9 mouse cellular contexts compared by ENCODE assay signal in the genomic region with DNA sequence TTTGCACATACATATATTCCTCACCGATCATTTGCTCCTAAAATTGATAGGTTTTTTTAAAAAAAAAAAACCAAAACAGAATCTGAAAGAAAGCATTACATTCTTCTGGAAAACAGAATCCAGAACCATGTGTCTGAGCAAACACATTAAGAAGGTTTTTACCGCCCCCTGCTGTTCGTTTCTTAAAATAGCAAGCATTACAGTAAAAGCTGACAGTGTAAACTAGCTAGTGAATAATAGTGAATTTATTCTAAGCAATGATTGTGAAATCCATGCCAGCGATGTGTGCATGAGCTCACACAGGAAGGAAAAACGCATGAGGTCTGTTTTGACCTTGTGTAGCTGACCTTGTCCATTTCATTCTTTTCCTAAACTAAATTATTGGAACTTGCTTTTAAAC. TPM values are rescaled to one million over a fixed set of nuclear protein-coding genes. Genes with fewer than 3 reads are reported as not detected.
A peak's percentile ranks its signal among the peaks of the same experiment; 100 is the strongest.
DNase-seq lines count a peak whose midpoint lies in the region; ATAC-seq and TF ChIP-seq lines count a peak whose summit lies in the region.
"Had no signal": no experiment of that assay in that cellular context is flagged by ENCODE, and none has a peak within 500 bp of the region (broad histone marks: within the 10 kb centered on the region; RNA-seq: fewer than 3 reads in every experiment).

No protein-coding gene starts in this region.

- H3K27me3 ChIP-seq in embryonic facial prominence, embryonic 14.5 days (replicated peaks; ENCODE audit: control insufficient read depth, insufficient read depth, low read length): no peaks in the 10 kb centered on the region
- no peaks in the 10 kb centered on the region for H3K27me3 ChIP-seq in intestine, embryonic 16.5 days (replicated peaks; ENCODE audit: control insufficient read depth, insufficient read depth, low read length)
- H3K27me3 ChIP-seq in lung, embryonic 14.5 days (ENCODE audit: insufficient read depth, low read length): no peaks in the 10 kb centered on the region
- H3K27me3 ChIP-seq: heart, embryonic 13.5 days had no signal

- no peak overlapping the region for H3K4me3 ChIP-seq in embryonic facial prominence, embryonic 14.5 days (ENCODE audit: low read depth, low read length)
- no peak overlapping the region for H3K4me3 ChIP-seq in intestine, embryonic 16.5 days (ENCODE audit: low read length)
- no peak overlapping the region for H3K4me3 ChIP-seq in lung, embryonic 14.5 days (ENCODE audit: low read depth, low read length)
- H3K4me3 ChIP-seq: heart, embryonic 13.5 days had no signal

- no peak overlapping the region for H3K27ac ChIP-seq in embryonic facial prominence, embryonic 14.5 days (replicated peaks; ENCODE audit: low read depth, low read length)
- no peak overlapping the region for H3K27ac ChIP-seq in intestine, embryonic 16.5 days (ENCODE audit: low read length)
- no peak overlapping the region for H3K27ac ChIP-seq in lung, embryonic 14.5 days (ENCODE audit: low read depth)
- H3K27ac ChIP-seq: heart, embryonic 13.5 days had no signal

- no peak overlapping the region for H3K9ac ChIP-seq in embryonic facial prominence, embryonic 14.5 days (ENCODE audit: low read depth, low read length)
- H3K9ac ChIP-seq in intestine, embryonic 16.5 days (ENCODE audit: low read depth, low read length): no peak overlapping the region
- H3K9ac ChIP-seq in lung, embryonic 14.5 days: no peak overlapping the region
- H3K9ac ChIP-seq: heart, embryonic 13.5 days had no signal

- no peak overlapping the region for H3K4me2 ChIP-seq in embryonic facial prominence, embryonic 14.5 days (ENCODE audit: low read depth, low read length)
- no peak overlapping the region for H3K4me2 ChIP-seq in intestine, embryonic 16.5 days (ENCODE audit: low read depth, low read length)
- H3K4me2 ChIP-seq in lung, embryonic 14.5 days: no peak overlapping the region
- H3K4me2 ChIP-seq: heart, embryonic 13.5 days had no signal

- H3K36me3 ChIP-seq in embryonic facial prominence, embryonic 14.5 days (ENCODE audit: control insufficient read depth, insufficient read depth, low read length): no peaks in the 10 kb centered on the region
- no peaks in the 10 kb centered on the region for H3K36me3 ChIP-seq in intestine, embryonic 16.5 days (ENCODE audit: control insufficient read depth, insufficient read depth, low read length)
- H3K36me3 ChIP-seq in lung, embryonic 14.5 days (ENCODE audit: insufficient read depth): no peaks in the 10 kb centered on the region

- WGBS in embryonic facial prominence, embryonic 14.5 days: 8% methylated on average over 5 of the region's 5 CpGs
- 7% methylated on average over 5 of the region's 5 CpGs for WGBS in intestine, embryonic 16.5 days
- WGBS in lung, embryonic 14.5 days: 5% methylated on average over 5 of the region's 5 CpGs

- no peaks in the 10 kb centered on the region for H3K4me1 ChIP-seq in embryonic facial prominence, embryonic 14.5 days (ENCODE audit: control insufficient read depth, insufficient read depth, low read length)
- no peaks in the 10 kb centered on the region for H3K4me1 ChIP-seq in intestine, embryonic 16.5 days (ENCODE audit: control insufficient read depth, insufficient read depth, low read length)
- no peaks in the 10 kb centered on the region for H3K4me1 ChIP-seq in lung, embryonic 14.5 days (ENCODE audit: insufficient read depth)

- no peaks in the 10 kb centered on the region for H3K9me3 ChIP-seq in embryonic facial prominence, embryonic 14.5 days (ENCODE audit: control insufficient read depth, low read length)
- no peaks in the 10 kb centered on the region for H3K9me3 ChIP-seq in intestine, embryonic 16.5 days (ENCODE audit: control insufficient read depth, low read length)
- no peaks in the 10 kb centered on the region for H3K9me3 ChIP-seq in lung, embryonic 14.5 days (ENCODE audit: low read depth, low read length)
- H3K9me3 ChIP-seq: heart, embryonic 13.5 days had no signal

- peak; percentile 77 for TF ChIP-seq CTCF in lung, embryonic 14.5 days (IDR thresholded peaks at IDR 0.05; ENCODE audit: low read depth)

- peak; percentile 44; the same call in 1 of the 2 replicates for ATAC-seq in embryonic facial prominence, embryonic 14.5 days (ENCODE audit: low read depth)
- ATAC-seq in intestine, embryonic 16.5 days: peak; percentile 62
- ATAC-seq in lung, embryonic 14.5 days (ENCODE audit: insufficient read depth): peak; percentile 45; the same call in 1 of the 2 replicates

- DNase-seq in cerebellum, adult 8-10 months: peak; percentile 9
- no peak for DNase-seq in cerebellum, adult 9-11 months
- peak; percentile 51 for DNase-seq in urinary bladder, postnatal 14 days (ENCODE audit: low spot score)
- no peak for DNase-seq in urinary bladder, postnatal 4 days (ENCODE audit: low spot score in 2 of 2)
- DNase-seq in embryonic facial prominence, embryonic 14.5 days (ENCODE audit: low spot score): peak; percentile 89
- DNase-seq in lung, embryonic 14.5 days: peak; percentile 94
- peak; percentile 29 to 79 for DNase-seq in right cerebral cortex, adult 2 months (ENCODE audit: low spot score in 2 of 2)

RNA-seq across cellular contexts. Expression of a gene that starts 27.2 kb away (rescaled TPM):
- 95.5 and 96.3 TPM in 2 replicates for polyA plus RNA-seq in embryonic facial prominence, embryonic 14.5 days (2014; fragmentation: Nextera tagmentation; extraction: Ambion mirVana)
- polyA plus RNA-seq in intestine, embryonic 16.5 days (2015; fragmentation: Nextera tagmentation; extraction: Ambion mirVana): 70.4 and 74.8 TPM in 2 replicates
- polyA plus RNA-seq in lung, embryonic 14.5 days (2014; fragmentation: Nextera tagmentation; extraction: Ambion mirVana): 79.4 and 85.0 TPM in 2 replicates

RNA-seq across cellular contexts. Expression of a gene that starts 52.6 kb away (rescaled TPM):
- polyA plus RNA-seq in embryonic facial prominence, embryonic 14.5 days (2014; fragmentation: Nextera tagmentation; extraction: Ambion mirVana): 0.82 and 1.3 TPM in 2 replicates
- 0.64 and 1.1 TPM in 2 replicates for polyA plus RNA-seq in intestine, embryonic 16.5 days (2015; fragmentation: Nextera tagmentation; extraction: Ambion mirVana)
- 0.63 and 0.84 TPM in 2 replicates for polyA plus RNA-seq in lung, embryonic 14.5 days (2014; fragmentation: Nextera tagmentation; extraction: Ambion mirVana)

Comparison
In these comparisons a context has a peak if more than half of its experiments do, and no peak if none do; other contexts are left out.
1. DNase-seq: peak in cerebellum, adult 8-10 months (single experiment), urinary bladder, postnatal 14 days (single experiment), embryonic facial prominence, embryonic 14.5 days (single experiment), lung, embryonic 14.5 days (single experiment) and right cerebral cortex, adult 2 months (2 of 2); none in cerebellum, adult 9-11 months (single experiment) and urinary bladder, postnatal 4 days (0 of 2).
2. Peak in every context shown above with its lines, with median percentiles within 50 percentile points of each other: ATAC-seq.